Mouse (Mus musculus): ENCODE results near the gene Neb. TPM values are rescaled to one million over a fixed set of nuclear protein-coding genes. Genes with fewer than 3 reads are reported as not detected.

Neb gene
- 6.0 and 9.2 TPM in 2 replicates for polyA plus RNA-seq (2015; fragmentation: Nextera tagmentation; extraction: Ambion mirVana)

GRCm38 (mm10) chr2:52378448-52378804, at the start of gene Neb:
TSS of gene Neb (minus strand) at chr2:52378474.
- Histone ChIP-seq H3K4me2 (peak within 1 kb of the TSS; percentile 55), H3K9ac (no peak within 1 kb of the TSS), H3K36me3 (replicated peaks) (no peaks in the 10 kb centered on the region), H3K27me3 (no peaks in the 10 kb centered on the region), H3K9me3 (replicated peaks) (no peaks in the 10 kb centered on the region), H3K27ac (replicated peaks) (no peak within 1 kb of the TSS), H3K4me1 (replicated peaks) (peaks cover 9% of the 10 kb centered on the region), H3K4me3 (replicated peaks) (peak within 1 kb of the TSS; percentile 27)
- 38% methylated on average over 7 of the region's 7 CpGs for WGBS (ENCODE audit: insufficient replicate concordance)
- peak; percentile 96 for ATAC-seq (ENCODE audit: insufficient read depth)

GRCm38 (mm10) chr2:52427383-52427782, 49.1 kb upstream of the Neb start:
- Histone ChIP-seq H3K4me2 (no peak overlapping the region), H3K4me3 (replicated peaks) (no peak overlapping the region), H3K9me3 (replicated peaks) (no peaks in the 10 kb centered on the region), H3K4me1 (replicated peaks) (peaks cover 27% of the 10 kb centered on the region), H3K9ac (no peak overlapping the region), H3K36me3 (replicated peaks) (no peaks in the 10 kb centered on the region), H3K27me3 (no peaks in the 10 kb centered on the region), H3K27ac (replicated peaks) (no peak overlapping the region)
- ATAC-seq (ENCODE audit: insufficient read depth), result no peak
- WGBS (ENCODE audit: insufficient replicate concordance), result 80% methylated on average over 3 of the region's 3 CpGs

DNA sequence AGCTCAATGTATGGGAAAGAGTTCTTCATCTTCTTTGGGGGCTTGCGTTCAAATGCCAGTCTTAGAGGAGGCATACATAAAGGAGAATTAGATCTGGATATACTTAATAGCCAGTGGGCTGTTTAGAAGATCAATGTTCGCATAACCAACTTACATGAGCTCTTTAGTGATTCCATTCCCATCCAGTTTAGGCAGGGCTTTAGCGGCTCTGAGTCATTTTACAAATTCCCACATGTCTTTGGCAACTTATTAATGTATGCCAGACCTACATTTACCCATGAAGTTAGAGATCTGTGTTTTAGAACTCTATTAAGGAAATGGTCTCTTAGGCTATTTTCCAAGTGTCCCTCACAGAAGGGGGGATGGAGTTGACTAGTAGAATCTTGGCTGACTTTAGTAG, 47.8 kb upstream of the Neb start:
- H3K9ac ChIP-seq, result peak overlapping the region; percentile 98; the same call in 1 of the 2 replicates
- H3K4me3 ChIP-seq (replicated peaks), result peak overlapping the region; percentile 97
- H3K27me3 ChIP-seq, result no peaks in the 10 kb centered on the region
- H3K36me3 ChIP-seq (replicated peaks), result no peaks in the 10 kb centered on the region
- ATAC-seq (ENCODE audit: insufficient read depth), result no peak
- peak overlapping the region; percentile 89 for H3K4me2 ChIP-seq
- WGBS (ENCODE audit: insufficient replicate concordance), result 83% methylated on average over 3 of the region's 3 CpGs
- no peaks in the 10 kb centered on the region for H3K9me3 ChIP-seq (replicated peaks)
- no peak overlapping the region for H3K27ac ChIP-seq (replicated peaks)
- peaks cover 40% of the 10 kb centered on the region for H3K4me1 ChIP-seq (replicated peaks)

DNA sequence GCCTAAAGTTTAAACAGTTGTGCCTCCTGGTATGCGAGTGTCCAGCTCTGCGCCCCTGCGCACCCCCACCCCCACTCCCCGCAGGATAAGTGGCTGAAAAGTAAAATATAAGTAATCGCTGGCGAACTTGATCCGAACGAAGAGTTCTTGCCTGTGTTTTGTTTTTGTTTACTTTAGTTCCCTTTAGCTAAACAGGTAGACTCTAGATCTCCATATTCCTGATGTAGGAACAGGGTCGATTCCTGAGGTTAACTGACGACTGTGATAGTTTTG, 47.2 kb upstream of the Neb start:
- H3K4me2 ChIP-seq, result peak overlapping the region; percentile 89
- WGBS (ENCODE audit: insufficient replicate concordance), result 23% methylated on average over 10 of the region's 10 CpGs
- peak overlapping the region; percentile 98 for H3K9ac ChIP-seq
- no peaks in the 10 kb centered on the region for H3K27me3 ChIP-seq
- no peak for ATAC-seq (ENCODE audit: insufficient read depth)
- H3K4me3 ChIP-seq (replicated peaks), result peak overlapping the region; percentile 97
- H3K4me1 ChIP-seq (replicated peaks), result peaks cover 46% of the 10 kb centered on the region
- H3K9me3 ChIP-seq (replicated peaks), result no peaks in the 10 kb centered on the region
- H3K36me3 ChIP-seq (replicated peaks), result no peaks in the 10 kb centered on the region
- peak overlapping the region; percentile 64 for H3K27ac ChIP-seq (replicated peaks)

DNA sequence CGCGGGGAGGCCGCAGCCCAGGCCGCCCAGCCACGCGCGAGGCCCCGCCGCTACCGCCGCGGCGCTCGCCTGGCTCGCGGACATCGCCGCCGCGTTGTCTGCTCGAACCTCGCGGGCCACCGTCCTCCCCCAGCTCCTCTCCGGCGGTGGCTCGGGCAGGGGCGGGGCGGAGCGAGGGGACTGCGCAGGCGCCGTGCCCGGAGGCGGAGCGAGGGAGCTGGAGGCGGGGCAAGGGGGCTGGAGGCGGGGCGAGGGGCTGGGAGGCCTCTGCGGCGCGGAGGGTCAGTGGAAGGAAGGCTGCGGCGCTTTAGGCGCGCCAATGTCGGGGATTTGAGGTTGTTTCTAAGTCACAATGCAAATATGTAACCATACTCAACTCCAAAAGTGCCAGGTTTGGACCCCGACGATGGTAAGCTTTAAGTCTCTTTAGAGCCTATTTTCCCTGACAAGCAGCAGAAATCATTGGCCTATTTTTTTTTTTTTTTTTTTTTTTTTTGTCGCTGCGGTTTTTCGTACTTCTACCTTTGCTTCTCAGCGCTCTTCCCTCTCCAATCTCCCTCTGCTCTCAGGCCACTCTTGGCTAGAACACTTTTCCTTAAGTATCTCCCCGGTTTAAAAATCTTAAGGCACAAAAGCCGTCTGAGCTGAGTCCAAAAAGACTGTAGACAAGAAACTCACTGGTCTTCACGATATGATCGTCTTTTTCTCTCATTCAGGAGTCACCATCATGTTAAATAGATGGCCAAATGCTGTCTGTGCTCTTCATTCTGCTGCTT, 46.7 kb upstream of the Neb start, which contains the start of gene Arl5a:
Gene Arl5a (minus strand): TSS at position 155 of the 776 bp plus-strand sequence.
- peak within 1 kb of the TSS; percentile 89 for H3K4me2 ChIP-seq
- no peaks in the 10 kb centered on the region for H3K27me3 ChIP-seq
- peak; percentile 93 for ATAC-seq (ENCODE audit: insufficient read depth)
- H3K9ac ChIP-seq, result peak within 1 kb of the TSS; percentile 98
- H3K27ac ChIP-seq (replicated peaks), result peak within 1 kb of the TSS; percentile 91
- H3K4me3 ChIP-seq (replicated peaks), result peak within 1 kb of the TSS; percentile 97
- H3K36me3 ChIP-seq (replicated peaks), result no peaks in the 10 kb centered on the region
- H3K4me1 ChIP-seq (replicated peaks), result peaks cover 51% of the 10 kb centered on the region
- WGBS (ENCODE audit: insufficient replicate concordance), result 0% methylated on average over 56 of the region's 57 CpGs
- no peaks in the 10 kb centered on the region for H3K9me3 ChIP-seq (replicated peaks)

- H3K36me3 ChIP-seq (replicated peaks), result no peaks in the 10 kb centered on the region
- peak overlapping the region; percentile 89 for H3K4me2 ChIP-seq
- H3K4me3 ChIP-seq (replicated peaks), result peak overlapping the region; percentile 97
- peak; percentile 62 for ATAC-seq (ENCODE audit: insufficient read depth)
- H3K27ac ChIP-seq (replicated peaks), result peak overlapping the region; percentile 91
- H3K9me3 ChIP-seq (replicated peaks), result no peaks in the 10 kb centered on the region
- peak overlapping the region; percentile 98 for H3K9ac ChIP-seq
- H3K27me3 ChIP-seq, result no peaks in the 10 kb centered on the region
- peaks cover 56% of the 10 kb centered on the region for H3K4me1 ChIP-seq (replicated peaks)
- WGBS (ENCODE audit: insufficient replicate concordance), result 0% methylated on average over 42 of the region's 42 CpGs
These were observed 46.0 kb upstream of the Neb start for GRCm38 (mm10) chr2:52424248-52424728.

- peak overlapping the region; percentile 89 for H3K4me2 ChIP-seq
- peak overlapping the region; percentile 91 for H3K27ac ChIP-seq (replicated peaks)
- peaks cover 62% of the 10 kb centered on the region for H3K4me1 ChIP-seq (replicated peaks)
- WGBS (ENCODE audit: insufficient replicate concordance), result 2% methylated on average over 16 of the region's 16 CpGs
- no peaks in the 10 kb centered on the region for H3K36me3 ChIP-seq (replicated peaks)
- peak overlapping the region; percentile 98 for H3K9ac ChIP-seq
- ATAC-seq (ENCODE audit: insufficient read depth), result no peak
- H3K27me3 ChIP-seq, result no peaks in the 10 kb centered on the region
- H3K9me3 ChIP-seq (replicated peaks), result no peaks in the 10 kb centered on the region
- H3K4me3 ChIP-seq (replicated peaks), result peak overlapping the region; percentile 97
These were observed 45.5 kb upstream of the Neb start for GRCm38 (mm10) chr2:52423611-52424247.

DNA sequence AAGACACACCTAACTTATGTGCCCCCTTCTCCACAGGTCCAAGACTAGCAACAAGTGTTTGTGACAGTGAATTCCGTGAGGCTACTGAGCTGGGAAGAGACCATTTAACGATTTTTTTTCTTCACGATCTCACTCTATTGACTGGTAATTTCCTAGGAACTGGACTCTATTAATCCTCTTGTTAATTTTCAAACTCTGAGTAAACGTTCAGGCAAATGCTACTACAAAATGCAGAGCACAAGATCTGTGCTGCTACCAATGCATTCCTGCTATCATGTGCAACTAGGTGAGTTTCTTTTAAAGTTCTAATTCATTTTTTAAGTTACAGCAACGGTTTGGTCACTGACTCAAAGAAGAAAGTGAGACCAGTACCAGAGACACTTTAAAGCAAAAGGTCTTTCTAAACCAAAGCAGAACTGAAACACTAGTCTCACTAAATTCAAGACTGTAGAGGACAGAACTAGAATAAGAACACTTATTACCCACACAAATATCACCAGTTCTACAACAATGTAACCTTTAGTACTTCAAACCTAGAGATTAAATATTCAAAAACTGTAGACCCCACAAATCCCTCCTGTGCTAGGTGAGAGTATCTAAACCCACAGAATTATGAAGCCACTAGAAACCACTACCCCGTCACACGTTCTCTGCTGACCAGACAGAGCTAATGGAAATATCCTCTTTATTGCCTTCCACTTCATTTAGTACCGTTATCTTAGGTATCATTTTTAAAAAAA, 44.8 kb upstream of the Neb start:
- Histone ChIP-seq H3K9ac (peak overlapping the region; percentile 98), H3K4me2 (peak overlapping the region; percentile 89), H3K36me3 (replicated peaks) (no peaks in the 10 kb centered on the region), H3K27me3 (no peaks in the 10 kb centered on the region), H3K9me3 (replicated peaks) (no peaks in the 10 kb centered on the region), H3K27ac (replicated peaks) (peak overlapping the region; percentile 91), H3K4me3 (replicated peaks) (peak overlapping the region; percentile 97), H3K4me1 (replicated peaks) (peaks cover 62% of the 10 kb centered on the region)
- no peak for ATAC-seq (ENCODE audit: insufficient read depth)
- 29% methylated on average over 8 of the region's 8 CpGs for WGBS (ENCODE audit: insufficient replicate concordance)

DNA sequence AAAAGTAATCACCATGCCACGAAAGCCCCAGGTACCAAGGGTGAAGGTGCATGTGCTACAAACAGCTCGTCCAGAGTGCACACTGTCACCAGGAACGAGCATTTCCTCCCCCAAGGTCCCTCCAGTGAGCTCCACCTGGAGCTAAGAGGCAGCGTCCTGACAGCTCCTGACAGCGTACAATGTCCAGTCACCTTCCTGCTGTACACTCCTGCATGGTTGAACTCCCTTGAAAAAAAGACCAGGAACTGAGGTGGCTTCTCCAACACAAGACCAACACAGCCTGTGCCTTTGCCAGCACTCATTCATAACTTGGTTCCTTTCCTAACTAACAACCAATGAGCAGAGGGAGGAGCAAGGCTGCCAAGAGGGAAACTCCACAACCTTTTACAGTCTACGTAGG, 42.9 kb upstream of the Neb start:
- 35% methylated on average over 6 of the region's 6 CpGs for WGBS (ENCODE audit: insufficient replicate concordance)
- H3K36me3 ChIP-seq (replicated peaks), result peaks cover 7% of the 10 kb centered on the region; the same call in 1 of the 2 replicates
- H3K27me3 ChIP-seq, result no peaks in the 10 kb centered on the region
- peak overlapping the region; percentile 89 for H3K4me2 ChIP-seq
- H3K27ac ChIP-seq (replicated peaks), result peak overlapping the region; percentile 35
- no peak for ATAC-seq (ENCODE audit: insufficient read depth)
- peak overlapping the region; percentile 19; the same call in 1 of the 2 replicates for H3K9ac ChIP-seq
- H3K4me1 ChIP-seq (replicated peaks), result peaks cover 66% of the 10 kb centered on the region
- no peak overlapping the region for H3K4me3 ChIP-seq (replicated peaks)
- no peaks in the 10 kb centered on the region for H3K9me3 ChIP-seq (replicated peaks)

DNA sequence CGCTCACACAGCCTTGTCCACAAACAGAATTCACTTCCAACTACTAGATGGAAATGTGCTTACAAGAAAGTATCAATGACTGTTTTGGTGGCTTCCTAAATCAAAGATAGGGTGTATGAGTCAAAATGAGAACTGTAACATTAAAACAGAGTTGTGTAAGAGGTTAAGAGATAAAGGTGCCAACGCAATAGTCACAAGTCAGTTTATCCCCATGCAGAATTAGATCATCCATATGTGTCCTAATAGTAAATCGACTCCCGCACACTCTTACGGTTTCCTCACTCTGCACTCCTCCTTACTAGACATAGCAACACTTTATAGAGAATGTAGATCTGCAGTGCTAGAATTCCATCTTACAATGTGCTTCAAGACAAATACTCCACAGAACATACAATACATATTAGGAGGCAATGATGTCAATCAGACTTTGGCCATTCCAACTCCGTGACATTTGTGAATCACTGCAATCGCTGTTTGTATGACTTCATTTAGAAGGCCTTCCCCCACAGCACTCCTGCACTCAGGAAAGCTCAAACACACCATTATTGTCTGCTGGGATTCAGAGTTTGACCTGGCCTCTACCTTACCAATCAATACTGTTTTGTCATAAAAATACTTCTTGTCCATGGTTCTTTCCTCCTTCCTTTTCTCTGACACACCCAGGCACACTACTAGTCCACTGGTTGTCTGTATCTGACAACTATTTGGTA, 41.9 kb upstream of the Neb start:
- Histone ChIP-seq H3K9me3 (replicated peaks) (no peaks in the 10 kb centered on the region), H3K36me3 (replicated peaks) (peaks cover 17% of the 10 kb centered on the region), H3K9ac (no peak overlapping the region), H3K4me1 (replicated peaks) (peaks cover 56% of the 10 kb centered on the region), H3K27me3 (no peaks in the 10 kb centered on the region), H3K27ac (replicated peaks) (0 out of 2 replicates have a peak overlapping the region, but pooled peaks have one; percentile 49), H3K4me2 (peak overlapping the region; percentile 89), H3K4me3 (replicated peaks) (no peak overlapping the region)
- ATAC-seq (ENCODE audit: insufficient read depth), result no peak
- WGBS (ENCODE audit: insufficient replicate concordance), result 80% methylated on average over 7 of the region's 7 CpGs

All from liver, embryonic 15.5 days (tissue).